Mouse (Mus musculus) heart, postnatal 36 days (tissue): ENCODE measurements around the gene Rmdn3. TPM values are rescaled to one million over a fixed set of nuclear protein-coding genes. Genes with fewer than 3 reads are reported as not detected.
A peak's percentile ranks its signal among the peaks of the same experiment; 100 is the strongest.

ENCODE experiments used
- DNase-seq, 2 experiments: peaks; one replicate each; pipeline ENCODE4 v3.0.0; 2021 to 2022
- intact Hi-C: fragments of 180-260 bp; cut with DNase I; formaldehyde crosslinking; loops from one replicate; pipeline ENCODE4 v1.15.1; 2025
- total RNA-seq, 2 experiments: library from RNA; stranded (reverse); gene quantifications; 2 replicates each; pipeline ENCODE4 v1.2.3; 2021

The Rmdn3 gene
- 10 to 100 TPM; 14.3 to 19.9 TPM for total RNA-seq

DNA sequence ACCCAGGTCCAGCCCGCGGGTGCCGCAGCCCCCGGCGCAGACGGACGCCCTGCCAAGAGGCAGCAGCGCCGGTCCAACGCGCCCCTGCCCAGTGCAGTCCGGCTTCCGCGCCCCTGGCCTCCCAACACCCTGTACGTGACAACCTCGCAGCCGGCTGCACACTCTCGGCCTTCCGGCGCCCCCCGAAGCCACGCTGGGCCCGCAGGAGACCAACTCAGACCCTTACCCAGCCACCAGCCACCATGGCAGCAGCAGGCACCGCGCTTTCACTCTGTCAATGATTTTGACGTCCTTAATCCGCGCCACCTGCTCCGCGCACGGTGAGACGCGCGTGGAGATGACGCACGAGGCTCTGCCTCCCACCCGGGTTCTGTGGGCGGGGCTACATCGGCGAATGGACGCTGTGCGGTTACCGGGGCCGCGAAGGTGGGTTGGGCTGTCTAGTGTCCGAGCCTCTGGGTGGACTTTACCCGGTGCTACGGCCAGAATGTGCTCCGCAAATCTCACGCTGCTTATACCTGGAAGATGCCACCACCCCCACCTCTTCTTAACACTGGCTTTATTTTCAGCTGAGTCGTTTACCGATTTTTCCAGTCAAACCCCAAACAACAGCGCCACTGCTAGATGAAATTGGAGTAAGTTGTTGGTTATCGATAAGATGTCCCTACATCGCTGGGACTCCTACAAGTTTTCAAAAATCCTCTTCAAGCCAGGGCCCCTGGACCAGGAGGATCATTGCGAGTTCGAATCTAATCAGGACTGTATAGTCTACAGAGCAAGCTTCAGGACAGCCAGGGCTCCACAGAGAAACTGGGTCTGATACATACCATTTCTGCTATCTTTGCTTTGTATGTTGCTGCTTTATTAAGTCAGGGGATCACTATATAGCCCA is at the start of gene Rmdn3:
Gene Rmdn3, minus strand, starts transcription at position 354 of the 892 bp plus-strand sequence.
- peak; percentile 91 to 92 for DNase-seq
- intact Hi-C loops, result loop anchor here (1.0 kb wide), 1 partner anchor 32 kb away; no protein-coding TSS in a partner anchor

DNA sequence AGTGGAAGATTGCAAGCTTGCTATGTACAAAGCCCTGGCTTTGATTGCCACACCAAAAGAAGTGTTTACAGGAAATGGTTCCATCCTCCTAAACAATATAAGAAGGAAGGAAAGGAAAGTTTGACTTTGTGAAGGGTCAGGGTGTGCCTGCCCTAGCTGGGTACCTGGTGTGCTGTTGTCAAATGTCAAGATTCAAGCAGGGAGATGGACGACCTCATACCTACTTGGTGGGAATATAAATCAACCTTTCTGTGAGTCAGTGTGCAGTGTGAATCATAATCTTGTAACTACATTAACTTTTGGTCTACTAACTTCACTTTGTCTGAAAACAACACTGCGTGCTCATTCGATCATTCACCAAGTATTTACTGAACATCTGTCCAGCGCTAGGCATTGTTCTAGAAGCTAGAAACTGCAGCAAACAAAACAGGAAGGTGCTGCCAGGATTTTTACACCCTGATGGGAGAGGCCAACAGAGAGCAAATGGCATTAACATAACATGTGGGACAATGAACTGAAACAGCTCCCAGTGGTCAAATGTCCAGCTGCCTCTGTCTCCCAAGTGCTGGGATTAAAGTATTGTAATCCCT is 47.1 kb upstream of the Rmdn3 start:
- no peak for DNase-seq
- intact Hi-C loops, result no loop called here

DNA sequence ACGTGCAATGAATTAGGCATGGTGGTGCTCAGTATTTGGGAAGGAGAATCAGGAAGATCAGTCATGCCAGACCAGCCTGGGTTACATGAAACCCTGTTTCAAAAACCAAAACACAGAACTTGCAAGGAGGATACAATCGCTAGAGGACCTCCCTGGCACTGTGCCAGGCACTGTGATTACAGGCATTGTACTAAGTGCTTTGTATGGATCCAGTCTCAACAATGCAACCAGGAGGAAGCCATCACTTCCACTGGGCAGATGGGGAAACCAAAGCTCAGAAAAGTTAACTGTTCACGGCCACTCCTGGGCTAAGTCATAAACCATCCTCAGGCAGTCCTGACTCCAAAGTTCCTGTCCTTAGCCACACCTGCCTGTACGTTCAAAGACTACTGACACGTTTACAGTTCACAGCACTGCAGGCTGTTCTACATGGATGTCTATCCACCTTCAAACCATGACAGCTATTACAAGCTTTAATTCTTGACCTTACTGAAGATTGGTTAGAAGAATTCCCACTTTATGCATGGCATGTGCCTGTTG is 46.1 kb upstream of the Rmdn3 start:
- intact Hi-C loops, result no loop called here
- peak; percentile 29 to 47 for DNase-seq

DNA sequence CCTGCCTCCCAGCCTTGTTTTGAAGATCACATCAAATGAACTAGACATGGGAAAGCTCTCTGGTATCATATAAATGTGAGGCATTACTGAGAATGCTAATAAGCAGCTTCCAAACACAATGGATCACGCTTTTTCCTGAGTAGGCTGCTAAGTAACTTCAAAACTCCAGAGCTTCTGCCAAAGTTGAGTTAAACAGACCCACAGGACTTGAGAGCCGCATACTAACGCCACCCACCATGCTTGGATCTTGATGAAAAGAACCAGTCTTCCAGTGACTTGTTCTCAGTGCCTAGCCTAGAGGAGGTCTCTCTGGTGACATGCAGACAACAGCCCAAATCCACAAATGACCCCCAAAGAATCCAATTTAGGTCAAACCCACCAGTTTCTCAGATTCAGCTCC is 42.1 kb upstream of the Rmdn3 start:
- intact Hi-C loops, result no loop called here
- no peak for DNase-seq

DNA sequence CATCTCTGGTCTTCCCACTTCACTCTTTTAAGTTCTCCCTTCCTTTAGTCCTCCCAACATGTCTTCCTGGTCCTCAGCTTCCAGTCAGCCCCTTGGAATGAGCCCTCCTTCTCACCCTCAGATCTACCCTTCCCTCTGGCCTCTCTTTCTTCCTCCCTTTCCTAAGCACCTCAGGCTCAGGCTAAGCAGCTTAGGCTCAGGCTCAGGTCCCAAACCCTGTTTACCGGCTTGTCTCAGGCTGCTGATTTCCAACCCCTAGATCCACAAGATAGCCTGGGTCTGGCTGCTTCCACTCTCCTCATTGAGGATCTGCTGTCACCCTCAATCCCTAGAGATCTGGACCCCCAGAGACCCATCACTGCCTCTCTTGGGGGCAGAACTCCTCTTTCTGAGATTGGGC is 41.2 kb upstream of the Rmdn3 start:
- intact Hi-C loops, result no loop called here

DNA sequence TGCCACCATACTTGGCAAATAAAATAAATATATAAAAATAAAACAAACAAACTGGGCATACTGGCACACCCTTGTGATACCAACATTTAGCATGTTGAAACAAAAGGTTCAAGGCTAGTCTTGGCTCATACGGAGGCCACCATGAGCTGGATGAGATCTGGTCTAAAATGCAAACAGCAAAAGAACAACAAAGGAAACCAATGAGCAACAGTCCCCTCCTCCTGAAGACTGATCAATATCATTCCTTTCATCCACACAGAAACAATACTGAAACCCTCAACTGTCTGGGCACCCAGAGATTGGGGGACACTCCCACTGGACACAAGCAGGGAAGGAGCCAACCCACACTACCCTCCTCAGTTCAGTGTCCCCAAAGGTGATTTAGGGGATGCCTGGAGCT is 40.7 kb upstream of the Rmdn3 start:
- DNase-seq, result no peak
- intact Hi-C loops, result no loop called here

More for the DNA sequence above, 41.2 kb upstream of the Rmdn3 start:
- DNase-seq, result no peak

DNA sequence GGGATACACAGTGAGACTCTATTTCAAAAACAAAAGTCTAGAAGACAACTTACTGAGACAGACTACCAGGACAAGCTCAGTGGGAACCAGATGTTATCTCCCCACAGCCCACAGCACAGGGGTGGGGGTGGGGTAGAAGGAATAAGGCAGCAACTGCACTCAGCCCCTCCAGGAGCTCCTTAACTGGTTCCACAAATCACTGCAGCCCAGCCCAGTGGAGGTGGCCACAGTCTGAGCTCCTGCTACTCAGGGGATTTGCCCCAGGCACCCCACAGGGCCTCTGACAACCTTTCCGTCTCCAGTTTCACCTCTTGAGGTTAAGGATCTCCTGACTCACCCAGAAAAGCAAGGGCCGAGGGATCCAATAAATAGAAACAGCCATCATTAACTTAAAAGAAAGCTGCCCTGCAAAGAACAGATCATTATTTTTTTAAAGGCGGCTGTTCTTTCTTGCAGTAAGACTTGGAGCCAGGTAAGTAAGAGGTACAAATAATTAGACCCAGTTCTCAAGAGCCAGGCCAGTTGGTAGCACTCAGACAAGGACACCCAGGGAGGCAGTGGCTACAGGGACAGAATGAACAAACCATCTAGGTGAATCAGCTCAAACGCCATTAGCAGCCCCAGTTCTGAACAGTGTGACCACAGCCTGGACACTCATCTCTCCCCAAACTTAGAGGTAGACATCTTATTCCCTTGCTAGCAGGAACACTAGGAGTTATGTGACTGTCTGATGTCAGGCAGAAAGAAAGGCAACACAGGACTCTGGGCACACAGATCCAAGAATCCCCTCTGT is 39.7 kb upstream of the Rmdn3 start:
- intact Hi-C loops, result no loop called here
- no peak for DNase-seq

DNA sequence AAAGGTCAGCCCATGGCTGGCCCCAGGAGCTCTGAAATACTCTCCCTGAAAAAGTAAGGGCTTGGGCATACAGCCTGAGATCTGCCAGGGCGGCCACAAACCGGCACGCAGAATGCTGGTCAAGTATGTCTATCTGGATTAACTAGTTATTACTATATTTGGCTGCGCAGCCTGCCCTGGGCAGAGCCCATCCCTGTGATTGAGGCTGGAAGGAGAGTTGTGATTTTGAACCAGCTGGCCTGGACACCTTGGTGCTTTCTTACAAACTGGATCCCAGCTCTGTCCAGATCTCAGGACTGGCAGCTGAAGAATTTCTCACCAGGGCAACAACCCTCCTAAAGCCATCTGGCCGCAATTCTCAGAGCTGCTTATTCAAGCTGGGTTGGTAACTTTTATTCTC is 37.3 kb upstream of the Rmdn3 start:
- intact Hi-C loops, result no loop called here
- no peak for DNase-seq

DNA sequence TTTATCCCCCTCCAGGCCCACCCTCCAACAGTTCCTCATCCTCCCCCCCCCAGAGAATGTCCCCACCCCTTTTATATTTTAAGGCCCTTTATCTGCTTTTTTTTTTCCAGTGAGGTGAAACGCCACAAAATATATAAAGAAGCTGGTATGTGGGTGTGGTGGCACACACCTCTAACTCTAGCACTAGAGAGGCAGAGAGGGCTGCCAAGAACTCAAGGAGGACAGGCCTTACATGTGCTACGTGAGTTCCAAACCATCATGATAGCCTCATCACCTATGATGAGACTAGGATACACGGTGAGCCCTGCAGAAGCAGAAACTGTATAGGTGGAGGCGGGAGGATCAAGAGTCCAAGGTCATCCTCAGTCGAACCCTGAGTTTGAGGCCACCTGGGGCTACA is 34.1 kb upstream of the Rmdn3 start:
- DNase-seq, result no peak
- intact Hi-C loops, result no loop called here

DNA sequence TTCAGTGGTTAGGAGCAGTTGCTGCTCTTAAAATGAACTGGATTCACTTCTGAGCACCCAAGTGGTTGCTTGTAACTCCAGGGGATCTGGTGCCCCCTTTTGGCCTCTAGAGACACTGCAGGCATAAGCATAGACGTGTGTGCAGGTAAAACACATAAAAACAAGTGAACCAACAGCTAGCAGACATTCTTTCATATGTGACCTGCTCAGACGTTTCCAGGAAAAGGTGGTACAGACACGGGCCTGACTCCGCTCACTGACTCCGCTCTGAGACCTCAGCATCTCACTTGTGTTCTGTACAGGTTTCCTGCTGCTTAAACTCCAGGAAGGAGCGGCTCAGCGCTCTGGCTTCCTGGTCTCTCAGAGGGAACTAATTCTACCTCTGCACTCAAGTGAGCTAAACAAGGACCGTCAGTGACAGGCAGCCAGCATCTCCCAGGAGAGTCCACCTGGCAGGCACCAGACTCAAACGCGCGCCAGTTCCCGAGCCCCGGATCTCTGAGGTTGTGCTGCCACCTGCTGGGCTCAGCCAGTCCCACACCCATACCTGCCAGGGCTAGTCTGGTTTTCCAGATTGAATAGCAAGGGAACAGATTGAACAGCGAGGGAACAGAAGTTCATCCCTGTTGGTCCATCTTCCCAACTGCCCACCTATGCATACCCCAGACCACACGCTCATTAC is 32.3 kb upstream of the Rmdn3 start:
- DNase-seq, result peak; percentile 89 to 92
- intact Hi-C loops, result loop anchor here (1.0 to 10.0 kb wide), 6 partner anchors 32 to 284 kb away; partner anchors contain the start of genes Bahd1, Rad51 and Rmdn3

DNA sequence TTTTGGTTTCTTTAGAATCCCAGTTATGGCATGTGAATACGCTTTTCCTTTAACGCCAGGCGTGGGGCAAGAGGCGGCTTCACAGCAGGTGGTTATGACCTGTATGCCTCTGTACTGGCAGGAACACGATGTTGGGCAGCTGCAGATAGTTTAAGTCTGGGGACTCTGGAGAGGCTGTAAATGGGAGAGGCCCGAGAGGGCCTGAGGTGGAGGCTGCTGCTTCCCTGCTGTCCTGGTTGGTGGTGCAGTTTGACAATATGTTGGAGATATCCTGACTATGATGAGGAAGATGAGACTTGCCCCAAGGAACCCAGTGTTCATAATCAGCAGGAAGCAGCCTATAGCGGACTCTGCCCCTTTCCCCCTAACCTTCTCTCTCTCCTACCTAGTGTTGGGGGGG is 26.1 kb upstream of the Rmdn3 start:
- intact Hi-C loops, result loop anchor here (10.0 kb wide), 1 partner anchor 278 kb away; the partner anchor contains the start of gene Bahd1
- DNase-seq, result no peak

DNA sequence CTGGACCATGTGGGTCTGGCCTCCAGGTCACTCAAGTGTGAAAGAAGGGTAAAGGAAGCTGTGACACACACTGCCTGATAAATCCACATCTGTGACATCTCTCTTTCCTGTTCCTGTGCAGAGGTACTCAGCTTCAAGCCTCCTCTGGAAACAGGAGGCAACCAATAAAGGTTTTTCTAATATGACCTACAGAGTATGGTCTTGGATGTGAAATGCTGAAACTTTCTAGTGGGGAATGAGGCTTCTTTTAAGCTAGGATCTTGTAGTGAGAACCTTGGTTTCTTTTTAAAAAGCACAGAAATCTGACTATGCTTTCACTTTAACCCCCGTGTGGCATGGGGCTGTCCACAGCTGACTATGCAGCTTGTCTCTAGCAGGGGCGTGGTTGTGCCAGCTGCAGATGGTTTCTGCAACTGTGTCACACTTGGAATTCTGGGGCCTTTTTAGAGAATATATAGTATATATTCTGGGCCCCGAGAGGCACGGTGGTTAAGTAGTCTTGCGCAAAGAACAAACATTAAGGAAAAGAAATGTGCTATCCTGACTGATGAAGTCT is 20.6 kb upstream of the Rmdn3 start:
- intact Hi-C loops, result no loop called here
- no peak for DNase-seq

DNA sequence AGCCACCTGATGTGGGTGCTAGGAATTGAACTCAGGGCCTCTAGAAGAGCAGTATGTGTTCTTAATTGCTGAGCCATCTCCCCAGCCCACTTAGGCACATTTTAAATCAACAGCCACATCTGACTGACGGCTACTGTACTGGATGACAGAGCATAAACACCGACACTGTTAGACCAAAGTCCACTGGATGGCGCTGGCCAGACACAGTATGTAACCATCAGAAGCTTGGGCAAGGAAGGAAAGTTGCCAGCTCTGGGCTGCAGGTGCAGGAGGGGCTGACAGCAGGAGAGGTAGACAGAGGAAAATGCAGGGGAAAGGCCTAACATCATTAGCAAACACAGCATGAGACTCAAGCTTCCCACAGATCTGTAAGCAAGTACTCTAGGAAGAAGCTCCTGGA is 19.9 kb upstream of the Rmdn3 start:
- DNase-seq, result no peak
- intact Hi-C loops, result no loop called here

DNA sequence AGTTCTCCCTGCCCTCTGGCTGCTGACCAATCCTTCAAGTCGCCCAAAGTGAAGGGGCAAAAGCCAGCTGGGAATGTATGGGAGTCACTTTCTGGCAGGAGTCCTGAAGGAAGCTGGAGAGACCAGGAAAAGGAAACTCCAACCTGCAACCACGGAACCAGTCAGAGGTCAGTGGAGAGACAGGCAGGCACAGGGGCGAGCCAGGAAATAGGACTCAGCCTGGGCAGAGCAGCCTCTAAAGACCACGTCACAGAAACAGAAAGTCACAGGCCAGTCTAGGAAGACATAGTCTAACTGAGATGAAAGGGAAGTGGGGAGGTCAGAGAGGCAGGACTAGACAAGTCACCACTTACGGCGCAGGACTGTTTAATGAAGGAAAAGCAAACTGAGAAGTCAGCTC is 18.8 kb upstream of the Rmdn3 start:
- no peak for DNase-seq
- intact Hi-C loops, result no loop called here

DNA sequence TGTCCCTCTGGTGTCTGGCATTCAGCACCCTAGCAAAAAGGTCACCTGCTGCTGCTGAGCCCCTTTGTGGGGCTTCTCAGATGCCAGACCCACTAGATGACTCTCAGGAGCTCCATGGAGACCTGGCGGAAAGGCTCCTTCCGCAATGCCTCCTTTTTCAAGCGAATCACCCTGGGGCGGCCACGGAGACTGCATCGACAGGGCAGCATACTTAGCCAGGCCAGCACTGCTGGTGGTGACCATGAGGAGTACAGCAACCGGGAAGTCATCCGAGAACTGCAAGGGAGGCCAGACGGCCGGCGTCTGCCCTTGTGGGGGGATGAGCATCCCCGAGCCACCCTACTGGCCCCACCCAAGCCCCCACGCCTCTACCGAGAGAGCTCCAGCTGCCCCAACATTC is 18.0 kb upstream of the Rmdn3 start:
- intact Hi-C loops, result no loop called here
- DNase-seq, result no peak

DNA sequence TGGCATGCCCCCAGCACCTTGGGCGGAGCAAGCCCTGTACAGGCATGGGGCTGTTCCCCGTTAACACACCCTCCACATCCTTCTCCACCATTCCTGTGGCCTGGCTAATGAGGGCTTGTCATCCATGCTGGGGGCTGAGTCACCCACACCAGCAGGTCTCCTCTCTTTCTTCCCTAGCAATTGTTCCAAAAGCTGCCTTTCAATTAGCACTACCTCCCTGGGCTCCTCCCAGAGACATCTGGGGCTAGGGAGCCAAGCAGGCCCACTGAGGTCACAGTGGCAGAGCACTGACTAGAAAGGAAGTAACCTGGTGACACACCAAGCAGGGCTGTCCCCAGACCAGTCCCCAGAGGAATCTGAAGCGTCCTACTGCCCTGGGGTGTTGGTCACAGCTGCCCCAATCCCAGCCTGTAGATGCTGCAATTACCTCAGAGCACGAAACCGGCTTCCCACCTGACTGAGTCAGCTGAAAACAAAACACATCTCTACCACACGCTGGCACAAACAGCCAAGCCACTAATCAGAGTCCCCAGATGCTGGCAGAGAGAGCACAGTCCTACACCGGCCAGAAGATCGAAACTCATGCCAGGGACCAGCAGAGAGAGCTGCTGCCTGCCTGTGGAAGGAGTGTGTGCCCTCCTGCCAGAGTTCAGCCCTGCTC is 17.3 kb upstream of the Rmdn3 start, which contains the start of gene Gm14137:
Gene Gm14137, plus strand, starts transcription at position 519 of the 661 bp plus-strand sequence.
- no peak for DNase-seq
- intact Hi-C loops, result no loop called here

DNA sequence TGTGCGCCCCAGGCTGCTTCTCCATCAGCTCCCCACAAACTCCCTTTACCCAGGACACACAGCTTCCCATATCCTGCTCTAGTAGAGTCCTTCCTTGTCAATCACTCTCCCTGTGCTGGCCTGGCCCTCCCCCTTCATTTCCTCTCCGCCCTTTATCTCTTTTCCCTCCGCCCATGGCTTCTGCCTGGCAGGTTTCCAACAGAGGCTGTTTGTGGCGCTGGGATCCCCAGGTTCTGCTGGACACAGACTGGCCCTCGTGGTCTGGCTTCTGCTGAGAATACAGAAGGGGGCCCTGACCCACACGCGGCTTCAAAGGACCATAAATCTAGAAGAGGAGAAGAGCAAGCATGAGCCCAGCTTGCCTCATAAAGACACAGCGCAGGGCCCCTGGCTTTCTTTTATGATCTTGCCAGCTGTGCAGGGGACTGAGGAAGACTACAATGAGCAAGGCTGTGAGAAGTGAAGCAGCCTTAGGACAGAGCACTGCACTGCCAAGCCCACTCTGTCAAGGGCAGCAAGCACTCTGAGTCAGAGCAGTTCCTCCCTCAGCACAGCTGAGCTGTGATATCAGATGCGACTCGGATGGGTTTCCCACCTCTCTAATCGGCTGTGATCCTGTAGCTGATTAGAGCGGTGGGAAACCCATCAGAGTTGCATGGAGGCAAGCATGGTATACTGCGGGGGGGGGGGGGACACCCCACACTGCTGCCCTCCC is 16.2 kb upstream of the Rmdn3 start:
- peak; percentile 67 to 70 for DNase-seq
- intact Hi-C loops, result no loop called here

DNA sequence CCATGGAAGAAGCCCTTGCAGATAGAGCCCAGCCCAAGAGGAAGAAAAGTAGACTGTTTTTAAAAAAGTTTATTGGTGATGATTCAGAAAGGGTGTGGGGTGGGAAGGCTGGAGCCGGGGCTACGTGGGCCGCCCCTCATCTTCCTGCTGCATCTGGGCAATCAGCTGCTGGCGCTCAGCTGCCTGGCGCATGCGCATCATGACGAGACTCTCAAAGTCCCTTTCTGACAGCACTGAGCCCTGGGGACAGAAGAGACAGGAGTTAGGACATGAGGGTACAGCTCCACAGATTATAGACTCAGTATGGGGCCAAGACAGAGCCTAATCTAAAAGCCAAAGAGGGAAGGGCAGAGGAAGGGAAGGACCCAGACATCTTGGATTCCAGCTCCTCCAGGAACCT is 15.6 kb upstream of the Rmdn3 start:
- DNase-seq, result no peak
- intact Hi-C loops, result no loop called here

DNA sequence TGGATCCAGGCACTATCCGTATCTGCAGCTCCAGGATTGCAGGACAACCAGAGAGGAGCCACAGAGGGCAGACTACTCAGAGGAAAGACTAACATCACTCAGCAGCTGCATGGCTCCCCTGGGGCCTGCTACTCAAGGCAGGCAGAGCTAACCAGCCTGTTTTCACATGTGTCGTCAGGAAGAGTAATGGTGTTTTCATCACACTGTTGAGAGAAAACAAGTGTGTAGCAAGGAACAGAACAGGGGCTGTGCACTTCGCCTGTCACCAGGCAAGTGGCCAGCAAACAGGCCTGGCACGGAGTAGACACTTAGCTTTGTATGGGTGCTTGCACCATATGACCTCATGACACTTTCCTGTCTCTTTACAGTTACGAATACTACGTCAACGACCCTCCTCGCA is 14.7 kb upstream of the Rmdn3 start:
- no peak for DNase-seq
- intact Hi-C loops, result no loop called here
